19 mouse cellular contexts compared by ENCODE assay signal in the genomic region with DNA sequence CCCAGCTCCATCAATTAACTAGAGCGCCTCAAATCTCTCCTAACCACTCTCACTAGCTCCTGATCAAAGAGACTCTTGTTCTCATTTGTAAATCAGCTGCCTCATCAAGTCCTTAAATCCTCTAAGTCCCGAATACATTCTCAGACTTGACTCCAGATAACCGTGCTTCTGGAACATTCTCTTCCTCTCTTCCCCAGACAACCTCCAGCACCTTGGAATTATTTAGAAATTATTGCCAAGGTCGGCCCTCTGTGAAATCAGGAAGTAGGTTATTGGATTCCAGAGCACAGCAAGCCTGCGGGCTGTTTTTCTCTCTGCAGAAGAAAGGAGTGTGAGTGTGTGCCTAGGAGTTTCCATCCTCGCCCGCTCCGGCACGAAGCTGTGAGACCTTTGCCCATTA. TPM values are rescaled to one million over a fixed set of nuclear protein-coding genes. Genes with fewer than 3 reads are reported as not detected.
DNase-seq lines count a peak whose midpoint lies in the region; ATAC-seq lines count a peak whose summit lies in the region.
"Had no signal": no experiment of that assay in that cellular context is flagged by ENCODE, and none has a peak within 500 bp of the region (broad histone marks: within the 10 kb centered on the region; RNA-seq: fewer than 3 reads in every experiment).

No protein-coding gene starts in this region.

- no peak overlapping the region for H3K4me2 ChIP-seq in midbrain, embryonic 11.5 days
- H3K4me2 ChIP-seq in midbrain, embryonic 16.5 days (ENCODE audit: low read length) = no peak overlapping the region
- H3K4me2 ChIP-seq: embryonic facial prominence, embryonic 15.5 days; heart, embryonic 12.5 days; midbrain, embryonic 12.5 days; neural tube, embryonic 15.5 days had no signal

- DNase-seq in embryo, embryonic 11 days = peak; percentile 15
- DNase-seq in embryo, embryonic 9.5 days (ENCODE audit: extremely low spot score) = no peak
- peak; percentile 74 for DNase-seq in midbrain, embryonic 11.5 days (ENCODE audit: low spot score, missing footprints)
- DNase-seq in kidney, postnatal 36 days = peak; percentile 27 to 37
- peak; percentile 23 for DNase-seq in naive thymus-derived CD4-positive, alpha-beta T cell, adult 2 months (ENCODE audit: low read depth)
- no peak for DNase-seq in thymus, postnatal 36 days
- DNase-seq in neural tube, embryonic 10.5 days (ENCODE audit: extremely low spot score, low spot score) = no peak
- DNase-seq: cerebellum, adult 9-11 months; lung, postnatal 14 days; right cerebral cortex, adult 18-20 months; thymus, adult 18-20 months had no signal

- H3K4me1 ChIP-seq in midbrain, embryonic 11.5 days (ENCODE audit: control insufficient read depth, insufficient read depth, low read length) = no peaks in the 10 kb centered on the region
- peaks cover 4% of the 10 kb centered on the region; the same call in 1 of the 2 replicates for H3K4me1 ChIP-seq in midbrain, embryonic 16.5 days (ENCODE audit: control insufficient read depth, insufficient read depth, low read length)
- H3K4me1 ChIP-seq: hindbrain, embryonic 10.5 days; midbrain, embryonic 12.5 days; neural tube, embryonic 15.5 days had no signal

- H3K27ac ChIP-seq in midbrain, embryonic 11.5 days (ENCODE audit: low read depth, low read length) = no peak overlapping the region
- H3K27ac ChIP-seq in midbrain, embryonic 16.5 days (ENCODE audit: low read length) = no peak overlapping the region
- H3K27ac ChIP-seq: embryonic facial prominence, embryonic 15.5 days; hindbrain, embryonic 10.5 days; kidney, postnatal 0 days; midbrain, embryonic 12.5 days; neural tube, embryonic 15.5 days had no signal

- no peak for ATAC-seq in midbrain, embryonic 11.5 days (ENCODE audit: low FRiP score)
- ATAC-seq in midbrain, embryonic 16.5 days = no peak
- ATAC-seq: forebrain, embryonic 14.5 days had no signal

- H3K9me3 ChIP-seq in midbrain, embryonic 11.5 days (ENCODE audit: control insufficient read depth, low read length) = 0 out of 2 replicates have a peak, but pooled peaks cover 3% of the 10 kb centered on the region
- 0 out of 2 replicates have a peak, but pooled peaks cover 1% of the 10 kb centered on the region for H3K9me3 ChIP-seq in midbrain, embryonic 16.5 days (replicated peaks; ENCODE audit: control insufficient read depth, low read length, poor library complexity, severe bottlenecking)
- H3K9me3 ChIP-seq: embryonic facial prominence, embryonic 15.5 days; midbrain, embryonic 12.5 days; neural tube, embryonic 15.5 days had no signal

- no peak overlapping the region for H3K9ac ChIP-seq in midbrain, embryonic 11.5 days (ENCODE audit: low read length)
- H3K9ac ChIP-seq in midbrain, embryonic 16.5 days (ENCODE audit: low read depth, low read length) = no peak overlapping the region
- H3K9ac ChIP-seq: embryonic facial prominence, embryonic 15.5 days; heart, embryonic 12.5 days; midbrain, embryonic 12.5 days; neural tube, embryonic 15.5 days had no signal

- H3K4me3 ChIP-seq in midbrain, embryonic 11.5 days (ENCODE audit: low read depth, low read length) = no peak overlapping the region
- H3K4me3 ChIP-seq in midbrain, embryonic 16.5 days (ENCODE audit: low read depth, low read length) = no peak overlapping the region
- H3K4me3 ChIP-seq: embryonic facial prominence, embryonic 15.5 days; heart, embryonic 12.5 days; hindbrain, embryonic 10.5 days; midbrain, embryonic 12.5 days; neural tube, embryonic 15.5 days had no signal

- 66% methylated on average over 9 of the region's 9 CpGs for WGBS in midbrain, embryonic 11.5 days
- WGBS in midbrain, embryonic 16.5 days = 54% methylated on average over 9 of the region's 9 CpGs

- H3K27me3 ChIP-seq in midbrain, embryonic 11.5 days (ENCODE audit: control insufficient read depth, insufficient read depth, low read length) = no peaks in the 10 kb centered on the region
- H3K27me3 ChIP-seq in midbrain, embryonic 16.5 days (ENCODE audit: control insufficient read depth, insufficient read depth, low read depth, low read length) = no peaks in the 10 kb centered on the region
- H3K27me3 ChIP-seq: embryonic facial prominence, embryonic 15.5 days; heart, embryonic 12.5 days; midbrain, embryonic 12.5 days; neural tube, embryonic 15.5 days had no signal

- no peaks in the 10 kb centered on the region for H3K36me3 ChIP-seq in midbrain, embryonic 11.5 days (ENCODE audit: control insufficient read depth, insufficient read depth, low read length)
- H3K36me3 ChIP-seq in midbrain, embryonic 16.5 days (ENCODE audit: control insufficient read depth, insufficient read depth, low read length) = no peaks in the 10 kb centered on the region
- H3K36me3 ChIP-seq: embryonic facial prominence, embryonic 15.5 days; heart, embryonic 12.5 days; hindbrain, embryonic 10.5 days; midbrain, embryonic 12.5 days; neural tube, embryonic 15.5 days had no signal

RNA-seq across cellular contexts. Expression of gene Ppm1b, which starts 20.2 kb away (rescaled TPM):
- polyA plus RNA-seq in midbrain, embryonic 11.5 days (2014; fragmentation: Nextera tagmentation; extraction: Ambion mirVana) = 99.3 and 102 TPM in 2 replicates
- polyA plus RNA-seq in midbrain, embryonic 16.5 days (2015; fragmentation: Nextera tagmentation; extraction: Ambion mirVana) = 74.1 and 79.2 TPM in 2 replicates

Comparison
In these comparisons a context has a peak if more than half of its experiments do, and no peak if none do; other contexts are left out.
1. DNase-seq: peak in embryo, embryonic 11 days (single experiment), midbrain, embryonic 11.5 days (single experiment), kidney, postnatal 36 days (2 of 2) and naive thymus-derived CD4-positive, alpha-beta T cell, adult 2 months (single experiment); none in embryo, embryonic 9.5 days (single experiment), thymus, postnatal 36 days (0 of 2) and neural tube, embryonic 10.5 days (single experiment).